Mouse (Mus musculus) midbrain, embryonic 13.5 days (tissue): ENCODE results near the gene Mtfp1. TPM values are rescaled to one million over a fixed set of nuclear protein-coding genes. Genes with fewer than 3 reads are reported as not detected.

Experiments
- ATAC-seq: fragments of 200-750 bp; cut with Nextera tagmentation; 2 replicates; pipeline ENCODE4 v1.8.0; 2017; ENCODE audit warnings: mild to moderate bottlenecking, moderate TSS enrichment, moderate library complexity
- H3K27ac ChIP-seq: fragments of 300-500 bp; sonication (generic); 2 replicates; pipeline ENCODE4 v1.5.1; 2015; ENCODE audit warnings: inconsistent platforms, mild to moderate bottlenecking, moderate library complexity
- H3K27me3 ChIP-seq: fragments of 300-500 bp; sonication (generic); 2 replicates; pipeline ENCODE4 v1.6.1; 2015; ENCODE audit warnings: mild to moderate bottlenecking, inconsistent platforms
- H3K36me3 ChIP-seq: fragments of 300-500 bp; sonication (generic); 2 replicates; pipeline ENCODE4 v1.6.1; 2015; ENCODE audit warnings: mild to moderate bottlenecking, inconsistent platforms
- H3K4me1 ChIP-seq: fragments of 300-500 bp; sonication (generic); replicated peaks from 2 replicates; pipeline ENCODE4 v1.6.1; 2015; ENCODE audit warnings: inconsistent platforms
- H3K4me2 ChIP-seq: fragments of 300-500 bp; sonication (generic); replicated peaks from 2 replicates; pipeline ENCODE4 v1.6.1; 2015; ENCODE audit warnings: moderate library complexity, mild to moderate bottlenecking, inconsistent platforms
- H3K4me3 ChIP-seq: fragments of 300-500 bp; sonication (generic); replicated peaks from 2 replicates; pipeline ENCODE4 v1.5.1; 2015; ENCODE audit warnings: mild to moderate bottlenecking, inconsistent platforms
- H3K9ac ChIP-seq: fragments of 300-500 bp; sonication (generic); replicated peaks from 2 replicates; pipeline ENCODE4 v1.6.1; 2015; ENCODE audit warnings: mild to moderate bottlenecking, inconsistent platforms
- H3K9me3 ChIP-seq: fragments of 300-500 bp; sonication (generic); 2 replicates; pipeline ENCODE4 v1.6.1; 2016; ENCODE audit warnings: mild to moderate bottlenecking, inconsistent platforms
- WGBS: fragments of 180-500 bp; shearing (Covaris S2); methylation state at CpG from one replicate; pipeline ENCODE4 v1.1.7; 2015; 5-methylcytosine and 5-hydroxymethylcytosine counted together
- microRNA-seq: library from miRNA; unstranded; fragments of <30 nt; microRNA quantifications from one replicate; pipeline ENCODE4, GENCODE M21; 2016
- polyA plus RNA-seq: library from polyadenylated mRNA; unstranded; fragments of >200 nt; fragmentation: Nextera tagmentation; extraction: Ambion mirVana; gene quantifications from 2 replicates; pipeline ENCODE4 v1.2.1, GENCODE M21; 2015

Mtfp1 gene
- polyA plus RNA-seq, 1 experiment from 2014 or later: 6.6 TPM

DNA sequence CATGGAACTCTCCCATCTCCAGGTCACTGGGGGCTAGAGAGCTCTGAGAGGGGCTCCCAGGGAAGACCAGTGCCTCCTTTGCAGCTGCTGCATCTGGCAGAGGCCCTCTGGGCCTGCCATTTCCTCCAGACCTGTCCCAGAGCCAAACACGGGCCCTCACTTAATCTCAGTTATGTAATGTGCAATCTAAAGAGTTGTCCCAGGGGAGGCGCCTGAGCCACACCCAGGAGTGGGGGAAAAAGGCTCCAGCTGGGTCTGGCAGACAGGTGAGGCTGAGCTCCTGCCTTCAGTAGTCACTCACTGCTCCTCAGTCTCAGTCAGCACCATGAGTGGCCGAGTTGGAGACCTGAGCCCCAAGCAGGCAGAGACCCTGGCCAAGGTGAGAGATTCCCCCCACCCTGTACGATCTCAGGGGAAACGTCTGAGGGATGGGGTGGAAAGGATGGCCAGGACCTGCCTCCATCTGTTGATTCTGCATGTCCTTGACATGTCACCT lies 30.6 kb downstream of the Mtfp1 start, which contains the start of gene Sec14l3:
TSS of gene Sec14l3 (plus strand) at position 215 of the 496 bp plus-strand sequence.
- Histone ChIP-seq H3K27me3 (no peaks in the 10 kb centered on the region), H3K4me2 (no peak within 1 kb of the TSS), H3K4me3 (no peak within 1 kb of the TSS), H3K27ac (no peak within 1 kb of the TSS), H3K36me3 (no peaks in the 10 kb centered on the region), H3K9me3 (no peaks in the 10 kb centered on the region), H3K4me1 (no peaks in the 10 kb centered on the region), H3K9ac (0 out of 2 replicates have a peak within 1 kb of the TSS, but pooled peaks have one; percentile 39)
- 72% methylated on average over 5 of the region's 5 CpGs for WGBS
- ATAC-seq: no peak

DNA sequence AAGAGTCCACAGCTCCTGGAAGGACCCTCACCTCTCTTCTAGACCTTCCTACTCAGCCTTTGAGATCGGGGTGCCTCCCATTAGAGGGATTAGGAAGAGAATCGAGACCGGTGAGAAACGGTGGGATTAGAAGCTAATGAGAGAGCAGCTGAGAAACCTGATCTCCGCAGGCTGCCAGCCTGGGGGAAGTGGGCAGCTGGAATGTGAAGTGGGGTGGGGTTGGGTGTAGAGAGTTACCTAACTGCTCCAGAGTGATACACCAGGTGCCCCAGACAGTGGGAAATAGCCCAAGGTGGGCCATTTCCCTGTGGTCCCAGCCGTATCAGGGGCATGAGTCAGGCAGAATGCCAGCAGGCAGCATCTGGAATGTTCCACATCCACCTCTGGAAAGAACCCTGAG lies 32.3 kb downstream of the Mtfp1 start:
- no peak for ATAC-seq
- no peak overlapping the region for H3K4me2 ChIP-seq
- H3K4me1 ChIP-seq: no peaks in the 10 kb centered on the region
- H3K27ac ChIP-seq: no peak overlapping the region
- H3K36me3 ChIP-seq: no peaks in the 10 kb centered on the region
- no peaks in the 10 kb centered on the region for H3K27me3 ChIP-seq
- H3K9me3 ChIP-seq: no peaks in the 10 kb centered on the region
- H3K4me3 ChIP-seq: no peak overlapping the region
- WGBS: 38% methylated on average over 6 of the region's 6 CpGs
- H3K9ac ChIP-seq: no peak overlapping the region

DNA sequence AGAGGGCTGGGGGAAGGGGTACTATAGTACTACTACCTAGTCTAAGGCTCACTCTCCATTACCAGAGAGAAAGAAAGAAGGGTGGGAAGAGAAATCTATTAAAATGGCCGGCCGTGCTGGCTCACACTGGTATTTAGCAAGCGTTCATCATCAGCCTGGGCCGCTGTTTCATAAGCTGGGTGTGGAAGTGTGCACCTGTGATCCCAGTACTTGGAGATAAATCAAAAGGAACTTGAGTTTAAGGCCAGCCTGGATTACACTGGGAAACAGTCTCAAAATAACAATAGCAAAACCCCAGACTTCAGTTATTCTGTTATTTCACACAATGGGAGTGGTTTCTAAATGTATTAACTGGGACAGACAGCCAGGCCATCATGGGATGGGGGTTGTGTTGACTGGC lies 32.7 kb downstream of the Mtfp1 start:
- Histone ChIP-seq H3K4me3 (no peak overlapping the region), H3K27me3 (no peaks in the 10 kb centered on the region), H3K36me3 (no peaks in the 10 kb centered on the region), H3K27ac (no peak overlapping the region), H3K4me1 (no peaks in the 10 kb centered on the region), H3K9ac (no peak overlapping the region), H3K9me3 (no peaks in the 10 kb centered on the region), H3K4me2 (no peak overlapping the region)
- 85% methylated on average over 4 of the region's 4 CpGs for WGBS
- ATAC-seq: no peak

DNA sequence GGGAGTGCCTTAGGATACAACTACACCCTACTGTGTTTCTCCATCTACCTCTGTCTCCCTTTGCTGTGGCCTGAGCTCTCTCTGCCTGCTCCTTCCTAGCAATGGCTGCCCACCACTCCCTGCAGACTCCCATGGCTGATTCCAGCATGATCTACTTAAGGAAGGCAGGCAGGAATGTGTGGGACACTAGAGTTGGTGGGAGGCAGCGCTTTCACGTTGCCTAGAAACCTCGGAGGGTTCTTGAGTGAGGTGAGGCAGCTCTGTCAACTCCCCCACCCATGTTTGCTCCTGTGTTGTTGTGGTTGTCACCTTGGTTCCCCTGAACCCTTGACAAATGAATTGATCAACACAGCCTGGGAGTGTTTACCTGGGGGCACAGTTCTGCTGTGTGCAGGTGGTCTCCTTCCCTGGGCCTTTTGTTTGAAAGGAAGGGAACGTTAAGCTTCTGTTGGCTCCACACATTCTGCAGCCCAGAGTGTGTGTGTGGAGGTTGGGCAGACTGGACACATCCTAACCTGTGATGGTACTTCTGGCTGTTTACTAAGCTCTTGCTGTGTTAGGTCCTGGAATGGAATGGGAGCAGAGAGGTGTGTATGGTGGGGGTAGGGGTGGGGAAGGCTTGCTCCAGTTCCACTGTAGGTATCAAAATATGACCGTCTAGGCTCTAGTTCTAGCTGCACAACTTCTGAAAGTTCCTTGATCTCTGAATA lies 34.2 kb downstream of the Mtfp1 start:
- Histone ChIP-seq H3K9ac (no peak overlapping the region), H3K27ac (no peak overlapping the region), H3K27me3 (no peaks in the 10 kb centered on the region), H3K4me1 (no peaks in the 10 kb centered on the region), H3K4me3 (no peak overlapping the region), H3K36me3 (no peaks in the 10 kb centered on the region), H3K9me3 (no peaks in the 10 kb centered on the region), H3K4me2 (no peak overlapping the region)
- ATAC-seq: no peak
- WGBS: 75% methylated on average over 5 of the region's 5 CpGs

DNA sequence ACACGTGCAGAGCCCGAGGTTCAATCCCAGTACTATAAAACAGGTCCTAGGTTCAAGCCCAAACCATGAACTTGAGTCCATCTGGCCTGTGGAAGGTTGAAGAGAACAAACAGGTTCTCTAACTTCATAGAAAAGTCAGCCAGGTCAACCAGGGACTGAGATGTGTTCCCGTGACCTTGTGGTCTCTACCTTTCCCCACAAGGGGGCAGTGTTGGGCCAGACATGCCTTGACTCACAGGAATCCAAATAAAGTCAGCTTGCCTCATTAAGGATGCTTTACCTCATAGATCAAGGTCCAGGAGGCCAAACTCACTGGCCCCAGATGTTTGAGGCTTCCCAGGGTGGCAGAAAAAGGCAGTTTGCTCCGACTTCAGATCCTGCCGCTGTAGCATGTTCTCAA lies 41.7 kb downstream of the Mtfp1 start:
- H3K36me3 ChIP-seq: no peaks in the 10 kb centered on the region
- H3K4me3 ChIP-seq: no peak overlapping the region
- ATAC-seq: 0 out of 2 replicates have a peak, but pooled peaks have one; percentile 24
- 18% methylated on average over 5 of the region's 5 CpGs for WGBS
- H3K27ac ChIP-seq: no peak overlapping the region
- no peaks in the 10 kb centered on the region for H3K4me1 ChIP-seq
- H3K9ac ChIP-seq: no peak overlapping the region
- H3K27me3 ChIP-seq: no peaks in the 10 kb centered on the region
- H3K9me3 ChIP-seq: no peaks in the 10 kb centered on the region
- H3K4me2 ChIP-seq: no peak overlapping the region

DNA sequence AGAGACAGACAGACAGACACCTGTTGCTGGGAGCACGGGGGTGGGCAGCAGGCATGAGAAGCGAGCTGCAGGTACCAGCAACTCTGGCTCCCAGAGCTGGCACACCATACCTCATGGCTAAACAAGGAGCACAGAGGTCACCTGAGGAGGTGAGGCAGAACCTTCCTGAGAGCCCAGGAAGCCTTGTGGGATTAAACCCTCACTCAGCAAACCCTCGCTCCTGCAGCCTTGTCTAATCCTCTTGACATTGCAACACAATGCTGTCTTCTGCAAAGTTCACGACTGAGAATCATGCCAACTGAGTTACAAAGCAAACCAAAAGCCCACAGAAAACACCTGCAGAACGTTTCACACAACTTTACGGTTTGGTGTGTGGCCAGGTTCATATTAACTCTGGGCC lies 46.8 kb downstream of the Mtfp1 start:
- ATAC-seq: no peak
- WGBS: 86% methylated on average over 6 of the region's 6 CpGs
- no peak overlapping the region for H3K27ac ChIP-seq
- no peak overlapping the region for H3K4me2 ChIP-seq
- H3K27me3 ChIP-seq: no peaks in the 10 kb centered on the region
- H3K9ac ChIP-seq: no peak overlapping the region
- no peaks in the 10 kb centered on the region for H3K9me3 ChIP-seq
- H3K36me3 ChIP-seq: no peaks in the 10 kb centered on the region
- no peaks in the 10 kb centered on the region for H3K4me1 ChIP-seq
- no peak overlapping the region for H3K4me3 ChIP-seq

DNA sequence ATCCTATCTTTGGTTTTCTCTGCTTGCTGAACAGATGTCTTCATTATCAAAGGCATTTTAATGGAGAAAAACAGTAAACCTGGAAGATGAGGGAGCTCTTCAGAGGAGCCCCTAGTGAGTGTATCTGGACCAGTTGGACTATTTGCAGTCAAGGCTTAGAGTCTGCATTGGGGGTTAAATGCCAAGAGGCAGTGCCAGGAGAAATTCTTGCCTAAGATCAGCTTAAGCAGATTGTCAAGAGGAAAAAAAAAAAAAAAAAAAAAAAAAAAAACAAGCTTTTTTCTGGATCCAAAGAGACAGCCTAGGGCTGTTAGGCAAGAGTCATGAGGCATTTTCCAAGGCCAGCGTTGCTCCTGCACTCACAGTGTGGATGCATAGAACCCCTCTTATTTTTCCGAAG lies 47.5 kb downstream of the Mtfp1 start:
- ATAC-seq: no peak
- WGBS: 92% methylated on average over 2 of the region's 2 CpGs
- Histone ChIP-seq H3K4me2 (no peak overlapping the region), H3K36me3 (no peaks in the 10 kb centered on the region), H3K27me3 (no peaks in the 10 kb centered on the region), H3K27ac (no peak overlapping the region), H3K4me1 (no peaks in the 10 kb centered on the region), H3K4me3 (no peak overlapping the region), H3K9me3 (no peaks in the 10 kb centered on the region), H3K9ac (no peak overlapping the region)

DNA sequence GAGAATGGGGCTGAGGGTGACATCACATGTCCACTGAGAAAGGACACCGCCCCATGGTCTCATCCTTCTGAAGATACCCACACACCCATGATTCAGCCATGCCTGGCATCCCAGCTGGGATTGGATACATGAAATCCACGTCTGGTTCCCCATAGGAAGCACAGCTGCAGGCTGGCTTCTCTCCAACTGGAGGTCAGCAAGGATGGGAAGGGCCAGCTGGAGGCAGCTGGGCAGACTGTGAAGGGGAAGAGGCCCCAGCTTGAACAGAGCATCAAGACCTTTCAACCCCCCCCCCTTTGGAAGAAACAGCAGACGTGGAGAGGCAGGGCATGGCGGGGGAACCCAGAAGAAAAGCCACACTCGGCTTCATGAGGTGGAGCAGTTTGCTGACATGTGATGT lies 48.7 kb downstream of the Mtfp1 start:
- Histone ChIP-seq H3K9ac (no peak overlapping the region), H3K27ac (no peak overlapping the region), H3K4me1 (no peaks in the 10 kb centered on the region), H3K36me3 (no peaks in the 10 kb centered on the region), H3K27me3 (no peaks in the 10 kb centered on the region), H3K4me3 (no peak overlapping the region), H3K4me2 (no peak overlapping the region), H3K9me3 (no peaks in the 10 kb centered on the region)
- ATAC-seq: no peak
- WGBS: 70% methylated on average over 5 of the region's 5 CpGs

DNA sequence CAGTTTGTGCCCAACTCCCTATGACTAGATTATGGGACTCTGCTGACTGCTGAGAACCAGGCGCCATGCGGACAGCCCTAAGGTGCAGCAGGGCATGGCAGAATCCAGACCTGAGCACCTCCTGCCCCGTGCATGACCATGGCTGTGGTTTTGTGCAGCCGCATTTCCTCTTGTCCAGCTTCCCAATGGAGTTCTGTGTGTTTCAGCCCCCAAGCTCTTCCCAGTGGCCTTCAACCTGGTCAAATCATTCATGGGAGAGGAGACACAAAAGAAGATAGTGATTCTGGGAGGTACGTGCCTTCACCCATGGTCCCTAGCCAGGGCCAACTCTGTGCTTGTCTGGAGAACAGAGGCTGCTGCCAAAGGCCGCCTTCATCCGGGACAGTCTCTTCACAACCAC lies 52.2 kb downstream of the Mtfp1 start:
- Histone ChIP-seq H3K9ac (no peak overlapping the region), H3K4me3 (no peak overlapping the region), H3K36me3 (no peaks in the 10 kb centered on the region), H3K27me3 (no peaks in the 10 kb centered on the region), H3K4me1 (no peaks in the 10 kb centered on the region), H3K9me3 (no peaks in the 10 kb centered on the region), H3K4me2 (no peak overlapping the region), H3K27ac (no peak overlapping the region)
- 87% methylated on average over 7 of the region's 7 CpGs for WGBS
- no peak for ATAC-seq

Small RNA genes lying within 50 kb of the gene (microRNA-seq; reads per million reads assigned to microRNA genes)
- gene Mir3060: 3.9 reads per million, percentile 16 among the genes with 10 or more reads in this experiment

Other genes starting within 250 kb of the Mtfp1 start
- 12.7 and 14.9 TPM in 2 replicates for gene Osbp2, start 231.5 kb downstream of the Mtfp1 start, polyA plus RNA-seq
- 0.54 and 0.67 TPM in 2 replicates for gene 4921536K21Rik, start 200.3 kb downstream of the Mtfp1 start, polyA plus RNA-seq
- gene Dusp18, start 200.2 kb downstream of the Mtfp1 start, polyA plus RNA-seq: 39.2 and 39.8 TPM in 2 replicates
- gene Slc35e4, start 180.8 kb downstream of the Mtfp1 start, polyA plus RNA-seq: 10.3 TPM in 2 replicates
- gene Tcn2, start 163.3 kb downstream of the Mtfp1 start, polyA plus RNA-seq: 16.6 and 20.3 TPM in 2 replicates
- 67.5 and 70.2 TPM in 2 replicates for gene Pes1, start 131.5 kb downstream of the Mtfp1 start, polyA plus RNA-seq
- 0.13 TPM in 1 of 2 replicates, not detected in the other for gene 4930556J24Rik, start 118.7 kb downstream of the Mtfp1 start, polyA plus RNA-seq
- gene Gal3st1, start 111.8 kb downstream of the Mtfp1 start, polyA plus RNA-seq: 1.4 and 1.5 TPM in 2 replicates
- gene Sec14l4, start 64.0 kb downstream of the Mtfp1 start, polyA plus RNA-seq: not detected in 2 replicates
- gene Sec14l3, start 30.6 kb downstream of the Mtfp1 start, polyA plus RNA-seq: 0.26 TPM in 1 of 2 replicates, not detected in the other
- 2.3 and 3.2 TPM in 2 replicates for gene Sec14l2, start 28.0 kb upstream of the Mtfp1 start, polyA plus RNA-seq
- gene Rnf215, start 39.8 kb upstream of the Mtfp1 start, polyA plus RNA-seq: 43.9 and 45.9 TPM in 2 replicates
- gene Ccdc157, start 64.8 kb upstream of the Mtfp1 start, polyA plus RNA-seq: 6.8 and 8.1 TPM in 2 replicates
- gene Sf3a1, start 64.9 kb upstream of the Mtfp1 start, polyA plus RNA-seq: 65.8 and 66.7 TPM in 2 replicates
- 24.2 and 24.6 TPM in 2 replicates for gene Tbc1d10a, start 91.3 kb upstream of the Mtfp1 start, polyA plus RNA-seq
- 1.5 and 1.6 TPM in 2 replicates for gene Castor1, start 122.8 kb upstream of the Mtfp1 start, polyA plus RNA-seq
- gene Osm, start 141.0 kb upstream of the Mtfp1 start, polyA plus RNA-seq: 0.12 TPM in 1 of 2 replicates, not detected in the other
- 0.19 TPM in 1 of 2 replicates, not detected in the other for gene Lif, start 162.1 kb upstream of the Mtfp1 start, polyA plus RNA-seq